Mouse (Mus musculus) MEL (cell line): ENCODE measurements around the gene Ttc3. TPM values are rescaled to one million over a fixed set of nuclear protein-coding genes. Genes with fewer than 3 reads are reported as not detected.

Experiments used
- DNase-seq: peaks from one replicate; pipeline ENCODE4 v3.0.0; 2011; ENCODE audit warnings: low read depth, low spot score
- H3K27ac ChIP-seq: 2 replicates; pipeline ENCODE4 v1.5.1; 2012; ENCODE audit warnings: low read depth, mild to moderate bottlenecking, control low read depth, low read length, moderate library complexity; ENCODE audit not compliant: control insufficient read depth
- H3K27me3 ChIP-seq, 2 experiments: fragments of 150-350 bp in 1 of 2; sonication (generic) in 1 of 2; 2 replicates each; pipeline ENCODE4 v1.6.1; 2012; ENCODE audit warnings: low read length in 2 of 2, mild to moderate bottlenecking in 2 of 2, improper control_type of control experiment in 1 of 2, moderate library complexity in 1 of 2; ENCODE audit not compliant: insufficient read depth in 2 of 2, control insufficient read depth in 1 of 2
- H3K36me3 ChIP-seq, 2 experiments: 2 replicates each; pipeline ENCODE4 v1.6.1; 2012 to 2014; ENCODE audit warnings: low read length in 2 of 2, improper control_type of control experiment in 1 of 2, inconsistent platforms in 1 of 2, mild to moderate bottlenecking in 1 of 2; ENCODE audit not compliant: insufficient read depth in 2 of 2, control insufficient read depth in 1 of 2
- H3K4me1 ChIP-seq, 2 experiments: fragments of 150-350 bp in 1 of 2; sonication (generic) in 1 of 2; 2 replicates each; pipeline ENCODE4 v1.6.1; 2012; ENCODE audit warnings: low read length in 2 of 2, improper control_type of control experiment in 1 of 2, mild to moderate bottlenecking in 1 of 2; ENCODE audit not compliant: insufficient read depth in 2 of 2, control insufficient read depth in 1 of 2
- H3K4me3 ChIP-seq, 2 experiments: fragments of 150-350 bp in 1 of 2; sonication (generic) in 1 of 2; 2 replicates each; pipeline ENCODE4 v1.5.1; 2012; ENCODE audit warnings: low read depth in 2 of 2, low read length in 2 of 2, mild to moderate bottlenecking in 2 of 2, moderate library complexity in 2 of 2, control low read depth in 1 of 2, improper control_type of control experiment in 1 of 2; ENCODE audit not compliant: control insufficient read depth in 1 of 2, insufficient read depth in 1 of 2
- H3K79me2 ChIP-seq: 2 replicates; pipeline ENCODE4 v1.6.1; 2012; ENCODE audit warnings: mild to moderate bottlenecking, low read length, moderate library complexity; ENCODE audit not compliant: control insufficient read depth, poor library complexity, insufficient read depth
- H3K9ac ChIP-seq: 2 replicates; pipeline ENCODE4 v1.6.1; 2012; ENCODE audit warnings: low read depth, mild to moderate bottlenecking, control low read depth, low read length, moderate library complexity; ENCODE audit not compliant: control insufficient read depth, poor library complexity, severe bottlenecking
- H3K9me3 ChIP-seq: fragments of 150-350 bp; sonication (generic); replicated peaks from 2 replicates; pipeline ENCODE4 v1.6.1; 2012; ENCODE audit warnings: mild to moderate bottlenecking, low read length, improper control_type of control experiment, moderate library complexity; ENCODE audit not compliant: insufficient read depth
- BHLHE40 ChIP-seq: IDR thresholded peaks from 2 replicates; pipeline ENCODE4 v1.6.1; 2012; ENCODE audit warnings: low read depth, mild to moderate bottlenecking, inconsistent platforms, low read length, improper control_type of control experiment, borderline replicate concordance
- CHD1 ChIP-seq: IDR thresholded peaks from 2 replicates; pipeline ENCODE4 v1.6.1; 2012; ENCODE audit warnings: low read depth, mild to moderate bottlenecking, inconsistent platforms, low read length, improper control_type of control experiment
- CHD2 ChIP-seq: IDR thresholded peaks from 2 replicates; pipeline ENCODE4 v1.6.1; 2011; ENCODE audit warnings: low read length, improper control_type of control experiment
- CTCF ChIP-seq, 3 experiments: IDR thresholded peaks in 2 of 3; conservative IDR thresholded peaks in 1 of 3; 2 replicates each; pipeline ENCODE4 v1.5.1; 2011 to 2012; ENCODE audit warnings: low read length in 3 of 3, low read depth in 2 of 3, mild to moderate bottlenecking in 2 of 3, improper control_type of control experiment in 1 of 3, inconsistent platforms in 1 of 3, mixed read lengths in 1 of 3, moderate library complexity in 1 of 3; ENCODE audit not compliant: control insufficient read depth in 1 of 3, insufficient read depth in 1 of 3, poor library complexity in 1 of 3, severe bottlenecking in 1 of 3
- E2F4 ChIP-seq: IDR thresholded peaks from 2 replicates; pipeline ENCODE4 v1.6.1; 2011; ENCODE audit warnings: low read depth, low read length, improper control_type of control experiment, borderline replicate concordance
- ELF1 ChIP-seq: IDR thresholded peaks from 2 replicates; pipeline ENCODE4 v1.6.1; 2014; ENCODE audit warnings: low read depth, mild to moderate bottlenecking, inconsistent platforms, low read length, improper control_type of control experiment, moderate library complexity
- EP300 ChIP-seq, 2 experiments: IDR thresholded peaks; 2 replicates each; pipeline ENCODE4 v1.6.1; 2011; ENCODE audit warnings: improper control_type of control experiment in 2 of 2, low read length in 2 of 2, low read depth in 1 of 2, mild to moderate bottlenecking in 1 of 2
- GABPA ChIP-seq: IDR thresholded peaks from 2 replicates; pipeline ENCODE4 v1.6.1; 2012; ENCODE audit warnings: low read depth, mild to moderate bottlenecking, inconsistent platforms, low read length, improper control_type of control experiment, moderate library complexity
- GATA1 ChIP-seq: IDR thresholded peaks from 2 replicates; pipeline ENCODE4 v1.6.1; 2011; ENCODE audit warnings: low read depth, low read length, improper control_type of control experiment
- HCFC1 ChIP-seq: IDR thresholded peaks from 2 replicates; pipeline ENCODE4 v1.6.1; 2012; ENCODE audit warnings: low read depth, mild to moderate bottlenecking, inconsistent platforms, low read length, improper control_type of control experiment, moderate library complexity
- KAT2A ChIP-seq: conservative IDR thresholded peaks from 2 replicates; pipeline ENCODE4 v1.6.1; 2012; ENCODE audit warnings: low read depth, low read length, improper control_type of control experiment, inconsistent platforms
- MAFK ChIP-seq: IDR thresholded peaks from 2 replicates; pipeline ENCODE4 v1.6.1; 2011; ENCODE audit warnings: low read depth, mild to moderate bottlenecking, low read length, improper control_type of control experiment, borderline replicate concordance
- MAX ChIP-seq: IDR thresholded peaks from 2 replicates; pipeline ENCODE4 v1.6.1; 2011; ENCODE audit warnings: low read length, improper control_type of control experiment
- MXI1 ChIP-seq: IDR thresholded peaks from 2 replicates; pipeline ENCODE4 v1.6.1; 2011; ENCODE audit warnings: mild to moderate bottlenecking, low read depth, low read length, improper control_type of control experiment
- MYB ChIP-seq: IDR thresholded peaks from 2 replicates; pipeline ENCODE4 v1.6.1; 2011; ENCODE audit warnings: mild to moderate bottlenecking, low read depth, low read length, improper control_type of control experiment
- NELFE ChIP-seq: IDR thresholded peaks from 2 replicates; pipeline ENCODE4 v1.6.1; 2011; ENCODE audit warnings: low read depth, low read length, improper control_type of control experiment
- NRF1 ChIP-seq: IDR thresholded peaks from 2 replicates; pipeline ENCODE4 v1.6.1; 2014; ENCODE audit warnings: low read depth, mild to moderate bottlenecking, inconsistent platforms, low read length, improper control_type of control experiment, moderate library complexity; ENCODE audit not compliant: poor library complexity, insufficient read depth, severe bottlenecking
- POLR2A ChIP-seq, 2 experiments: IDR thresholded peaks; 2 replicates each; pipeline ENCODE4 v1.6.1; 2011 to 2012; ENCODE audit warnings: low read length in 2 of 2, mild to moderate bottlenecking in 2 of 2, control low read depth in 1 of 2, improper control_type of control experiment in 1 of 2, low read depth in 1 of 2, moderate library complexity in 1 of 2; ENCODE audit not compliant: control insufficient read depth in 1 of 2, insufficient read depth in 1 of 2, poor library complexity in 1 of 2
- POLR2AphosphoS5 ChIP-seq: IDR thresholded peaks from 2 replicates; pipeline ENCODE4 v1.6.1; 2012; ENCODE audit warnings: low read depth, borderline replicate concordance, mild to moderate bottlenecking, inconsistent platforms, low read length, moderate library complexity, mixed read lengths
- RAD21 ChIP-seq: IDR thresholded peaks from 2 replicates; pipeline ENCODE4 v1.6.1; 2011; ENCODE audit warnings: mild to moderate bottlenecking, low read depth, low read length, improper control_type of control experiment
- RCOR1 ChIP-seq: IDR thresholded peaks from 2 replicates; pipeline ENCODE4 v1.6.1; 2012; ENCODE audit warnings: low read depth, mild to moderate bottlenecking, inconsistent platforms, low read length, improper control_type of control experiment
- SMC3 ChIP-seq: IDR thresholded peaks from 2 replicates; pipeline ENCODE4 v1.6.1; 2011; ENCODE audit warnings: low read depth, low read length, improper control_type of control experiment
- TCF12 ChIP-seq: IDR thresholded peaks from 2 replicates; pipeline ENCODE4 v1.6.1; 2014; ENCODE audit warnings: low read depth, mild to moderate bottlenecking, inconsistent platforms, low read length, improper control_type of control experiment, moderate library complexity
- USF1 ChIP-seq: IDR thresholded peaks from 2 replicates; pipeline ENCODE4 v1.6.1; 2014; ENCODE audit warnings: low read depth, mild to moderate bottlenecking, inconsistent platforms, low read length, improper control_type of control experiment, moderate library complexity
- ZNF384 ChIP-seq: IDR thresholded peaks from 2 replicates; pipeline ENCODE4 v1.6.1; 2012; ENCODE audit warnings: low read depth, mild to moderate bottlenecking, inconsistent platforms, low read length, improper control_type of control experiment
- polyA plus RNA-seq, 2 experiments: library from polyadenylated mRNA; stranded (reverse) in 1 of 2; unstranded in 1 of 2; fragments of >175 nt in 1 of 2; fragments of >200 nt in 1 of 2; gene quantifications; 2 replicates each; pipeline versions ENCODE4 v1.2.1 to v1.2.4; 2012; ENCODE audit warnings: low replicate concordance in 2 of 2, low read depth in 1 of 2; ENCODE audit not compliant: insufficient read length in 2 of 2, insufficient read depth in 1 of 2, missing spikeins in 1 of 2
- total RNA-seq: library from RNA; depleted of rRNA; stranded (reverse); fragments of 300-350 nt; gene quantifications from 2 replicates; pipeline ENCODE4 v1.2.3, GENCODE M21; 2012

The Ttc3 gene
- total and polyA plus RNA-seq, 3 experiments: 46.4 to 352 (median 47.5) TPM

DNA sequence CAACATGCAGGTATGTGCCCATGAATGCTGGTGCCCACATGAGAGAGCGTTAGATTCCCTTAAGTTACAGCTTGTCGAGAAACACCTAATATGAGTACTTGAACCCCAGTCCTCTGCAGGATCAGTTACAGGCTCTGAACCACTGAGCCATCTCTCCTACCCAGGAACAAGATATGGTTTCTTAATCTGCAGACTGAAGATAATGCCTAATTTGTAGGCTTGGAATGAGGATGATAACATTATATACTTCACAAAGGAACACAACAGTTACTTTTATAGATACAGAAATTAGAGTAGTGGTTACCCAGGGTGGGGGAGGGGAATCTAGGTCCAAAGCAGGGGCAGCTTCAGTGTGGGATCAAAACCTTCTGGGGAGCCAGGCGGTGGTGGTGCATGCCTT is 44.4 kb upstream of the Ttc3 start (continued):
- peak; percentile 31; the same call in 1 of the 2 replicates for TF ChIP-seq CHD2
- no peak for TF ChIP-seq CHD1
- no peak for TF ChIP-seq USF1
- peak; percentile 88 for TF ChIP-seq RCOR1
- no peak for TF ChIP-seq E2F4
- TF ChIP-seq MAFK: peak; percentile 52; the same call in 1 of the 2 replicates
- no peak for TF ChIP-seq NELFE
- TF ChIP-seq HCFC1: peak; percentile 51; the same call in 1 of the 2 replicates
- TF ChIP-seq ELF1: no peak
- TF ChIP-seq GATA1: peak; percentile 93
- TF ChIP-seq EP300 (IDR thresholded peaks at IDR 0.05; ENCODE audit: low read depth in 1 of 2, low read length in 2 of 2): peak; percentile 94 to 97
- 0 out of 2 replicates have a peak, but pooled peaks have one; percentile 49 for TF ChIP-seq BHLHE40
- TF ChIP-seq MAX: no peak
- no peak for TF ChIP-seq POLR2A (IDR thresholded peaks at IDR 0.05; ENCODE audit: control insufficient read depth in 1 of 2, insufficient read depth in 1 of 2, low read depth in 1 of 2, low read length in 2 of 2, poor library complexity in 1 of 2)
- no peak for TF ChIP-seq ZNF384
- TF ChIP-seq RAD21: no peak
- TF ChIP-seq SMC3: no peak
- peak; percentile 97 for TF ChIP-seq TCF12
- TF ChIP-seq MYB: no peak; the same call in 1 of the 2 replicates
- TF ChIP-seq POLR2AphosphoS5: no peak
- TF ChIP-seq MXI1: 0 out of 2 replicates have a peak, but pooled peaks have one; percentile 29
- TF ChIP-seq KAT2A: no peak; the same call in 1 of the 2 replicates

- no peaks in the 10 kb centered on the region for H3K9me3 ChIP-seq
- H3K79me2 ChIP-seq: no peaks in the 10 kb centered on the region
- no peak within 1 kb of the TSS; the same call in 1 of the 2 replicates for H3K27ac ChIP-seq
- no peak within 1 kb of the TSS for H3K9ac ChIP-seq
- no peak within 1 kb of the TSS for H3K4me3 ChIP-seq
- no peaks in the 10 kb centered on the region for H3K27me3 ChIP-seq
- peaks cover 0 to 29% of the 10 kb centered on the region in 2 experiments; a peak in 2 of 4 replicates for H3K36me3 ChIP-seq
- TF ChIP-seq NRF1: no peak
- TF ChIP-seq GABPA: no peak
- TF ChIP-seq CTCF (IDR thresholded peaks at IDR 0.05 in 2 of 3, conservative IDR thresholded peaks at IDR 0.05 in 1 of 3; ENCODE audit: control insufficient read depth in 1 of 3, insufficient read depth in 1 of 3, low read depth in 2 of 3, low read length in 3 of 3, poor library complexity in 1 of 3, severe bottlenecking in 1 of 3): no peak
- H3K4me1 ChIP-seq: peaks cover 26 to 32% of the 10 kb centered on the region in 2 experiments
- DNase-seq: no peak
These were observed 42.4 kb upstream of the Ttc3 start, which contains the start of gene Ripply3 for GRCm38 (mm10) chr16:94327781-94328711. Gene Ripply3, plus strand, starts transcription at chr16:94328420.
